Mouse (Mus musculus) intestine, postnatal 0 days (tissue): Measurements from ENCODE around the gene Sys1. TPM values are rescaled to one million over a fixed set of nuclear protein-coding genes. Genes with fewer than 3 reads are reported as not detected.

ENCODE experiments used
- ATAC-seq: fragments of 200-750 bp; cut with Nextera tagmentation; 2 replicates; pipeline ENCODE4 v1.8.0; 2017; ENCODE audit warnings: mild to moderate bottlenecking, moderate TSS enrichment, moderate library complexity
- H3K27ac ChIP-seq: fragments of 300-500 bp; sonication (generic); 2 replicates; pipeline ENCODE4 v1.5.1; 2014; ENCODE audit warnings: mild to moderate bottlenecking, low read depth, low read length, moderate library complexity
- H3K27me3 ChIP-seq: fragments of 300-500 bp; sonication (generic); replicated peaks from 2 replicates; pipeline ENCODE4 v1.6.1; 2014; ENCODE audit warnings: low read length, mixed read lengths; ENCODE audit not compliant: control insufficient read depth, insufficient read depth
- H3K36me3 ChIP-seq: fragments of 300-500 bp; sonication (generic); 2 replicates; pipeline ENCODE4 v1.6.1; 2014; ENCODE audit warnings: mild to moderate bottlenecking, moderate library complexity; ENCODE audit not compliant: control insufficient read depth, insufficient read depth
- H3K4me1 ChIP-seq: fragments of 300-500 bp; sonication (generic); replicated peaks from 2 replicates; pipeline ENCODE4 v1.6.1; 2014; ENCODE audit warnings: antibody characterized with exemption, low read length, mixed read lengths; ENCODE audit not compliant: control insufficient read depth, insufficient read depth
- H3K4me2 ChIP-seq: fragments of 300-500 bp; sonication (generic); replicated peaks from 2 replicates; pipeline ENCODE4 v1.6.1; 2014; ENCODE audit warnings: low read depth, mild to moderate bottlenecking, moderate library complexity
- H3K4me3 ChIP-seq: fragments of 300-500 bp; sonication (generic); 2 replicates; pipeline ENCODE4 v1.5.1; 2014; ENCODE audit warnings: low read depth, low read length
- H3K9ac ChIP-seq: fragments of 300-500 bp; sonication (generic); 2 replicates; pipeline ENCODE4 v1.6.1; 2014; ENCODE audit warnings: mild to moderate bottlenecking, low read depth, low read length
- H3K9me3 ChIP-seq: fragments of 300-500 bp; sonication (generic); 2 replicates; pipeline ENCODE4 v1.6.1; 2016; ENCODE audit warnings: mixed run types; ENCODE audit not compliant: control insufficient read depth
- CTCF ChIP-seq: sonication (generic); IDR thresholded peaks from 2 replicates; pipeline ENCODE4 v1.5.1; 2016; ENCODE audit warnings: low read depth, mild to moderate bottlenecking, control low read depth, antibody characterized with exemption, moderate library complexity
- WGBS: fragments of 180-500 bp; shearing (Covaris S2); extraction: QIAGEN DNeasy Blood & Tissue Kit; methylation state at CpG from one replicate; pipeline ENCODE4 v1.1.7; 2014; 5-methylcytosine and 5-hydroxymethylcytosine counted together
- polyA plus RNA-seq: library from polyadenylated mRNA; unstranded; fragments of >200 nt; fragmentation: Nextera tagmentation; extraction: Ambion mirVana; gene quantifications from 2 replicates; pipeline ENCODE4 v1.2.1, GENCODE M21; 2015

The Sys1 gene
- polyA plus RNA-seq, 1 experiment from 2014 or later, result 62.3 TPM

GRCm38 (mm10) chr2:164441155-164441554, 15.6 kb upstream of the Sys1 start:
- 29% methylated on average over 8 of the region's 8 CpGs for WGBS
- Histone ChIP-seq H3K36me3 (no peaks in the 10 kb centered on the region), H3K4me1 (peaks cover 3% of the 10 kb centered on the region; the same call in 1 of the 2 replicates), H3K4me3 (peak overlapping the region; percentile 73), H3K9ac (peak overlapping the region; percentile 76; the same call in 1 of the 2 replicates), H3K4me2 (peak overlapping the region; percentile 89), H3K9me3 (no peaks in the 10 kb centered on the region), H3K27ac (peak overlapping the region; percentile 42; the same call in 1 of the 2 replicates), H3K27me3 (no peaks in the 10 kb centered on the region)
- no peak for TF ChIP-seq CTCF
- no peak for ATAC-seq

DNA sequence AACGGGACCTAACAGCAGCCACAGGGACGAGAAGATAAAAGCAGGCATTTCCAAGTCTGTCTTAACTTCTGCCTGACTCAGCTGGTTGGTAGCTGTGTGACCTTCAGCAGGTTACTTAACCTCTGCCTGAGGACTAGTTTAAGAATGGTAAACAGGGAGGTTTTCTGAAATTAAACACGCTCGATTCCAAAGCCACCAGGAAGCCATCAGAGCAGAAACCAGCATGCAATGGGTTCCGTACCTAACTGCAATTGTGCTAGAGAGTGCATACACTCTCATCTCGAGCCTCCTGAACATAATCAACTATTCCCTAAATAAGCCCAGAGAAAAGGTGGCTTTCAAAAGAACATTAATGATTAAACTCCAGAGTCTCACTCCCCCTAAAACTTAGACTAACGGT, 15.0 kb upstream of the Sys1 start:
- Histone ChIP-seq H3K4me1 (peaks cover 3% of the 10 kb centered on the region; the same call in 1 of the 2 replicates), H3K27ac (peak overlapping the region; percentile 71), H3K9ac (peak overlapping the region; percentile 76), H3K4me2 (peak overlapping the region; percentile 89), H3K36me3 (no peaks in the 10 kb centered on the region), H3K9me3 (no peaks in the 10 kb centered on the region), H3K27me3 (no peaks in the 10 kb centered on the region), H3K4me3 (peak overlapping the region; percentile 73)
- no peak for TF ChIP-seq CTCF
- WGBS, result 8% methylated on average over 7 of the region's 7 CpGs
- ATAC-seq, result no peak

DNA sequence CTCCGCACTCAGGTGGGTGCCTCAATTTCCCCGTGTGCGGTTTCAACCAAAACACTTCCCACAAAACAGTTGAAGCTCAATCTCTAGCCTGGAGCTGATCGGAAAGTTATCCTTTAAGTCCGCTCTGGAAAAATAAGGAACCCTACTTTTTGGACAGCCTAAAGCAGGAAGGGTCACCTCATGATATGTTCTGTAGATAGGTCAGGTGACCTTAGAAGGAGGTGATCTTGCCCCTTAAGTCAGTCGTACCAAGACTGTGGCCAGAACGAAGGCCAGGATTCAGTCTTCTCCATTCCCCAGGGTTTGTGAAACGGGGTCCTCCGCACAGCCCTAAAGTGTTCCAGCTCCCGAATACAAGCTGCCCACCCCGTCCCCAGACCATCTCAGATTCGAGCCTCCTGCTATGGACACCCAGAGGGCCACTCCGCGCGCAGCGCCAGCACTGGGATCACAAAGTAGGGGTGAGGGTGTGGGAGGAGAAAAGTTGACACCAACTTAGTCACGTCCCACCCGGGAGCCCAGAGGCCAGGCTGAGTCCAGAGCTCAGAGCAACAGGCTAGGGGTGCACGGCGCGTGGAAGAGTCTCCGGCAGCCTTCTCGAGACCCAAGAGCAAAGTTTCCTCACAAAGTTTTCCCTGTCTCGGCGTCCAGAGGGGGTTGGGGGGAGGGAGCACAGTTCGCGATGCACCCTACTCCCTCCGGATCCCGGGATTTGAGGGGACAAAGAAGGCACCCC, 14.3 kb upstream of the Sys1 start:
- Histone ChIP-seq H3K9ac (peak overlapping the region; percentile 76), H3K27ac (peak overlapping the region; percentile 71), H3K27me3 (no peaks in the 10 kb centered on the region), H3K4me3 (peak overlapping the region; percentile 73), H3K9me3 (no peaks in the 10 kb centered on the region), H3K4me1 (peaks cover 3% of the 10 kb centered on the region; the same call in 1 of the 2 replicates), H3K4me2 (peak overlapping the region; percentile 89), H3K36me3 (no peaks in the 10 kb centered on the region)
- 2% methylated on average over 29 of the region's 29 CpGs for WGBS
- TF ChIP-seq CTCF, result no peak
- ATAC-seq, result peak; percentile 39

- no peaks in the 10 kb centered on the region for H3K27me3 ChIP-seq
- peak; percentile 90 for ATAC-seq
- WGBS, result 0% methylated on average over 24 of the region's 26 CpGs
Observed at GRCm38 (mm10) chr2:164443051-164443437, 13.7 kb upstream of the Sys1 start.

DNA sequence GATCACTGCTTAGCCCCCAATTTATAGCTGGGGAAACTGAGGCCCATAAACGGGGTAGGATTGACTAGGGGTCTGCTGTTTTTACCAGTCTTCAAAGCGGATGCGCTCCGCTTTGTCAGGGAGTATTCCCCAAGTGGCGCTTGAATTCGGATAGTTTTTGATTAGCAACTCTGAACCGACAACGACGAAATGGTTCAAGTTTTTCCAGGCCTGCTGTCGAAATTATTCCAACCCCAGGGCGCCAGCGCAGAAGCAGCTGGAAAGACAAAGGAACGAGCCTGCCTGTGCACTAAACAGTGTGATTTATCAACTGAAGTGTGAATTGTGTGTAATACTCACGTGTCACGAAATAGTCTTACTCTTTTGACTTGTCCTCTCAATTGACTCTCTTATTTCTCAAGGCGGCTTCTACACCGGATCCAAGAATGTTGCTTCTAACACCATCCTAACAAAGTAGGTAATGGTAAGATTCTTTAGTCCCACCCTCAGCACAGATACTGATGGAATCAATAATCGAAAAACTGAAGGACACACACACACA, 13.2 kb upstream of the Sys1 start, which contains the start of gene Sdc4:
Sdc4 (minus strand) TSS at position 428 of the 541 bp plus-strand sequence.
- no peaks in the 10 kb centered on the region for H3K36me3 ChIP-seq
- 14% methylated on average over 18 of the region's 18 CpGs for WGBS
- H3K4me2 ChIP-seq, result peak within 1 kb of the TSS; percentile 89
- no peak for ATAC-seq
- H3K9ac ChIP-seq, result peak within 1 kb of the TSS; percentile 76
- peak within 1 kb of the TSS; percentile 71 for H3K27ac ChIP-seq
- TF ChIP-seq CTCF, result no peak
- H3K27me3 ChIP-seq, result no peaks in the 10 kb centered on the region
- H3K4me1 ChIP-seq, result peaks cover 3% of the 10 kb centered on the region; the same call in 1 of the 2 replicates
- H3K9me3 ChIP-seq, result no peaks in the 10 kb centered on the region
- H3K4me3 ChIP-seq, result peak within 1 kb of the TSS; percentile 73

More at GRCm38 (mm10) chr2:164443051-164443437, 13.7 kb upstream of the Sys1 start:
- peak overlapping the region; percentile 71 for H3K27ac ChIP-seq
- peaks cover 3% of the 10 kb centered on the region; the same call in 1 of the 2 replicates for H3K4me1 ChIP-seq
- H3K9me3 ChIP-seq, result no peaks in the 10 kb centered on the region
- H3K36me3 ChIP-seq, result no peaks in the 10 kb centered on the region
- H3K4me3 ChIP-seq, result peak overlapping the region; percentile 73
- H3K4me2 ChIP-seq, result peak overlapping the region; percentile 89
- H3K9ac ChIP-seq, result peak overlapping the region; percentile 76
- TF ChIP-seq CTCF, result peak; percentile 56

DNA sequence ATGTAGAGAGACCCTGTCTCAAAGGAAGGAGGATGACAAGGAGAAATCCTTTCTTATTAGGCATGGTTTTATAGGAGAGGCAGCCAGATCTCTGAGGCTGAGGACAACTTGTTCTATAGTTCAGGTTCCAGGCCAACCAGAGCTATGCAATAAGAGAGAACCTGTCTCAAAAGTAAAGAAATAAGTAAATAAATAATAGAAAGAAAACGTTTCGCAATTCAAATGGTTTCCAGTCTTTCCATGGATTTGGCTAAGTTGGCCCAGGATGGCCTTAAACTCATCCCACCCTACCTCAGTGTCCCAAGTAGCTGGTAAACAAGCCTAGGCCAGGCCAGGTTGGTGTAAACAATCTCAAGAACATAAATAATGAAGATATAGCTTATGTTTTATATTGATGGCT, 12.1 kb upstream of the Sys1 start:
- Histone ChIP-seq H3K27me3 (no peaks in the 10 kb centered on the region), H3K9me3 (no peaks in the 10 kb centered on the region), H3K9ac (no peak overlapping the region), H3K4me1 (peaks cover 3% of the 10 kb centered on the region; the same call in 1 of the 2 replicates), H3K27ac (no peak overlapping the region), H3K36me3 (no peaks in the 10 kb centered on the region), H3K4me2 (no peak overlapping the region), H3K4me3 (no peak overlapping the region)
- WGBS, result 62% methylated on average over 2 of the region's 2 CpGs
- no peak for TF ChIP-seq CTCF
- ATAC-seq, result no peak
